12 mouse cellular contexts compared by ENCODE assay signal in the genomic region with DNA sequence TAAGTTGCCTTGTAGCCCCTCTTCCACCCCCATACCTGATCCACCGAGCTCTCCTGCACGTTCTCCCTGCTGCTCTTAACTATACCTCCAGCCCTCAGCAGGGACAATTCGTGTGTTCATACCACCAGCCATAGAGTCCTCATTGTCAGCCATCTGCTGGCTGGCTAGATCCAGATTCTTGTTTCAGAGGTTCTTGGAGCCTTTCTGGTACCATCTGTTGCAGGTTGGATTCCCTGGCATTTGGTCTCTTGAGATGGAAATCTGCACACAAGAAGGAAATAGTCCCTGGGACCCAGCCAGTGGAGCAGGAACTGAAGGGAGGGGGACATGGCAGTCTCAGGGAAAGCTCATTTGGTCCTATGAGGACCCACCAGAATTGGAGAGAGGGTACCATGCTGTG. TPM values are rescaled to one million over a fixed set of nuclear protein-coding genes. Genes with fewer than 3 reads are reported as not detected.
DNase-seq lines count a peak whose midpoint lies in the region; ATAC-seq lines count a peak whose summit lies in the region.
"Had no signal": no experiment of that assay in that cellular context is flagged by ENCODE, and none has a peak within 500 bp of the region (broad histone marks: within the 10 kb centered on the region; RNA-seq: fewer than 3 reads in every experiment).

No protein-coding gene starts in this region.

- DNase-seq in frontal cortex, postnatal 10 days (ENCODE audit: low spot score in 2 of 2) = no peak
- DNase-seq in cerebellum, postnatal 25 days = peak; percentile 81 to 85
- DNase-seq in left cerebral cortex, adult 11 months (ENCODE audit: low spot score) = peak; percentile 15
- peak; percentile 12 for DNase-seq in right cerebral cortex, postnatal 4 days
- DNase-seq in urinary bladder, adult 18-20 months (ENCODE audit: low spot score in 2 of 2) = no peak
- no peak for DNase-seq in embryo, embryonic 10 days (ENCODE audit: low spot score)
- no peak for DNase-seq in adrenal gland, postnatal 4 days (ENCODE audit: low spot score in 2 of 2)
- DNase-seq: B cell, adult 2 months; kidney, adult 2 months had no signal

- ATAC-seq in frontal cortex, adult (ENCODE audit: low TSS enrichment) = peak; percentile 62; the same call in 1 of the 2 replicates
- ATAC-seq: liver, embryonic 12.5 days had no signal

RNA-seq across cellular contexts. Expression of a gene that starts 39.1 kb away (rescaled TPM):
- 1,000 to 10,000 TPM in 1 of 2 experiments, 100 to 1,000 TPM in 1; 974 to 1,168 TPM for total RNA-seq in adrenal gland, postnatal 4 days (2021)
- total RNA-seq: neutrophil, adult 5-6 weeks had no signal

Comparison
In these comparisons a context has a peak if more than half of its experiments do, and no peak if none do; other contexts are left out.
1. DNase-seq: peak in cerebellum, postnatal 25 days (2 of 2), left cerebral cortex, adult 11 months (single experiment) and right cerebral cortex, postnatal 4 days (single experiment); none in frontal cortex, postnatal 10 days (0 of 2), urinary bladder, adult 18-20 months (0 of 2), embryo, embryonic 10 days (single experiment) and adrenal gland, postnatal 4 days (0 of 2).